Comparison of ENCODE assay signal across 9 mouse cellular contexts in the genomic region with DNA sequence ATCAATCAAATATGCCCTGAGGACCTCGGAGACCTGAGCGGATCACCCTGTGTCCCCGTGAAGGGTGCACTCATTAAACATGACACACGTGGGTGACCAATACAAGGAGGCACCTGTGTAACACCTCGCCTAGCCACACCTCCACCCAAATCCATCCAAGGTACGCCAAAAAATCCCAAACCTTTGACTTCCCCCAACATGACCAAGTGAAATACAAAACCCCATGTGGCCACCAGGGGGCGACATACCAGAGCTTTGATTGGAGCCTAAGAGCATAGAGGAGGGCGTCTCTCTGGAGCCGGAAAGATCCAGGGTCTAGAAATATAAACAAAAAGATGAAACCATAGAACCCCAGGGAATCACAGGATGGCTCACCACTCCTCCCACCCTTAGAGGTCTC.
A peak's percentile ranks its signal among the peaks of the same experiment; 100 is the strongest.
DNase-seq lines count a peak whose midpoint lies in the region; ATAC-seq and TF ChIP-seq lines count a peak whose summit lies in the region.
"Had no signal": no experiment of that assay in that cellular context is flagged by ENCODE, and none has a peak within 500 bp of the region (broad histone marks: within the 10 kb centered on the region; RNA-seq: fewer than 3 reads in every experiment).

No protein-coding gene starts in this region.

- H3K27me3 ChIP-seq in neural tube, embryonic 15.5 days (replicated peaks), result no peaks in the 10 kb centered on the region
- H3K27me3 ChIP-seq in midbrain, embryonic 11.5 days (ENCODE audit: control insufficient read depth, insufficient read depth, low read length), result no peaks in the 10 kb centered on the region
- no peaks in the 10 kb centered on the region for H3K27me3 ChIP-seq in stomach, postnatal 0 days (ENCODE audit: control insufficient read depth, insufficient read depth, low read length)
- H3K27me3 ChIP-seq: limb, embryonic 15.5 days had no signal

- intact Hi-C loops in heart, postnatal 14 days (cut with DNase I), result no loop called here
- intact Hi-C loops in left cerebral cortex, postnatal 4 days (cut with DNase I), result no loop called here

- peak; percentile 89 for TF ChIP-seq CTCF in stomach, postnatal 0 days (IDR thresholded peaks at IDR 0.05; ENCODE audit: low read depth)

- peaks cover 78% of the 10 kb centered on the region for H3K36me3 ChIP-seq in neural tube, embryonic 15.5 days
- peaks cover 38% of the 10 kb centered on the region for H3K36me3 ChIP-seq in midbrain, embryonic 11.5 days (ENCODE audit: control insufficient read depth, insufficient read depth, low read length)
- H3K36me3 ChIP-seq in stomach, postnatal 0 days (ENCODE audit: control insufficient read depth, insufficient read depth, low read length), result peaks cover 22% of the 10 kb centered on the region

- TF ChIP-seq EP300 in stomach, postnatal 0 days (optimal IDR thresholded peaks at IDR 0.05), result no peak

- no peaks in the 10 kb centered on the region for H3K9me3 ChIP-seq in neural tube, embryonic 15.5 days (replicated peaks)
- H3K9me3 ChIP-seq in midbrain, embryonic 11.5 days (ENCODE audit: control insufficient read depth, low read length), result no peaks in the 10 kb centered on the region
- H3K9me3 ChIP-seq in stomach, postnatal 0 days (ENCODE audit: control insufficient read depth, low read length), result no peaks in the 10 kb centered on the region
- H3K9me3 ChIP-seq: limb, embryonic 15.5 days had no signal

- DNase-seq in neural tube, embryonic 10.5 days (ENCODE audit: extremely low spot score, low spot score), result peak; percentile 74
- DNase-seq in adipocyte (ENCODE audit: low spot score), result peak; percentile 60
- peak; percentile 74 for DNase-seq in embryo, embryonic 10.5 days (ENCODE audit: low spot score)
- peak; percentile 56 to 75 for DNase-seq in heart, postnatal 14 days
- peak; percentile 60 for DNase-seq in left cerebral cortex, postnatal 4 days
- peak; percentile 96 for DNase-seq in midbrain, embryonic 11.5 days (ENCODE audit: low spot score, missing footprints)
- DNase-seq in stomach, postnatal 0 days (ENCODE audit: low spot score), result peak; percentile 61

- WGBS in neural tube, embryonic 15.5 days, result 67% methylated on average over 9 of the region's 9 CpGs
- WGBS in midbrain, embryonic 11.5 days, result 73% methylated on average over 9 of the region's 9 CpGs
- 49% methylated on average over 9 of the region's 9 CpGs for whole genome bisulfite sequencing in stomach, postnatal 0 days

- no peak overlapping the region for H3K4me2 ChIP-seq in neural tube, embryonic 15.5 days
- no peak overlapping the region for H3K4me2 ChIP-seq in midbrain, embryonic 11.5 days
- no peak overlapping the region for H3K4me2 ChIP-seq in stomach, postnatal 0 days (replicated peaks; ENCODE audit: low read depth)
- H3K4me2 ChIP-seq: limb, embryonic 15.5 days had no signal

- H3K4me3 ChIP-seq in neural tube, embryonic 15.5 days (replicated peaks), result no peak overlapping the region
- H3K4me3 ChIP-seq in midbrain, embryonic 11.5 days (ENCODE audit: low read depth, low read length), result no peak overlapping the region
- no peak overlapping the region for H3K4me3 ChIP-seq in stomach, postnatal 0 days (ENCODE audit: low read depth, low read length)
- H3K4me3 ChIP-seq: limb, embryonic 15.5 days had no signal

- H3K9ac ChIP-seq in neural tube, embryonic 15.5 days (replicated peaks), result no peak overlapping the region
- H3K9ac ChIP-seq in midbrain, embryonic 11.5 days (ENCODE audit: low read length), result no peak overlapping the region
- H3K9ac ChIP-seq in stomach, postnatal 0 days (ENCODE audit: low read length), result no peak overlapping the region
- H3K9ac ChIP-seq: limb, embryonic 15.5 days had no signal

- ATAC-seq in neural tube, embryonic 15.5 days (ENCODE audit: low FRiP score), result no peak
- ATAC-seq in midbrain, embryonic 11.5 days (ENCODE audit: low FRiP score), result no peak
- ATAC-seq in stomach, postnatal 0 days (ENCODE audit: low FRiP score, low TSS enrichment), result peak; percentile 43

- H3K4me1 ChIP-seq in neural tube, embryonic 15.5 days, result peaks cover 25% of the 10 kb centered on the region
- H3K4me1 ChIP-seq in midbrain, embryonic 11.5 days (ENCODE audit: control insufficient read depth, insufficient read depth, low read length), result peaks cover 6% of the 10 kb centered on the region; the same call in 1 of the 2 replicates
- H3K4me1 ChIP-seq in stomach, postnatal 0 days (replicated peaks; ENCODE audit: control insufficient read depth, insufficient read depth), result no peaks in the 10 kb centered on the region

- H3K27ac ChIP-seq in neural tube, embryonic 15.5 days (replicated peaks), result no peak overlapping the region
- no peak overlapping the region; the same call in 1 of the 2 replicates for H3K27ac ChIP-seq in midbrain, embryonic 11.5 days (ENCODE audit: low read depth, low read length)
- no peak overlapping the region for H3K27ac ChIP-seq in stomach, postnatal 0 days (replicated peaks)
- H3K27ac ChIP-seq: limb, embryonic 15.5 days had no signal
